ENCODE assay signal across 8 mouse cellular contexts in genomic region chr15:80256656-80257601, GRCm38 (mm10). TPM values are rescaled to one million over a fixed set of nuclear protein-coding genes. Genes with fewer than 3 reads are reported as not detected.
A peak's percentile ranks its signal among the peaks of the same experiment; 100 is the strongest.
DNase-seq lines count a peak whose midpoint lies in the region; ATAC-seq and TF ChIP-seq lines count a peak whose summit lies in the region.

No protein-coding gene starts in this region.

- H3K9ac ChIP-seq in liver, adult 2 months (ENCODE audit: low read depth, low read length): peak overlapping the region; percentile 98
- peak overlapping the region; percentile 100 for H3K9ac ChIP-seq in neural tube, embryonic 13.5 days

- DNase-seq in liver, adult 2 months (ENCODE audit: extremely low read depth, low read depth, low spot score): no peak
- no peak for DNase-seq in liver
- peak; percentile 34 for DNase-seq in induced T-regulatory cell, adult 2 months (ENCODE audit: low read depth)
- DNase-seq in layer of hippocampus, adult 9-10 months (ENCODE audit: low spot score): no peak
- DNase-seq in left cerebral cortex, postnatal 25 days (ENCODE audit: low spot score in 2 of 2): no peak

- H3K4me2 ChIP-seq in neural tube, embryonic 13.5 days: peak overlapping the region; percentile 100

- no peak for TF ChIP-seq CTCF in liver, adult 2 months (IDR thresholded peaks at IDR 0.05; ENCODE audit: low read depth, low read length)
- no peak for TF ChIP-seq CTCF in cortical plate, adult 2 months (IDR thresholded peaks at IDR 0.05; ENCODE audit: extremely low read depth, insufficient read depth, low read length)

- no peaks in the 10 kb centered on the region for H3K9me3 ChIP-seq in neural tube, embryonic 13.5 days

- H3K4me3 ChIP-seq in liver, adult 2 months (ENCODE audit: insufficient read depth, low read depth, low read length): peak overlapping the region; percentile 85
- peak overlapping the region; percentile 80 for H3K4me3 ChIP-seq in cortical plate, adult 2 months (ENCODE audit: insufficient read depth, low read length)
- H3K4me3 ChIP-seq in neural tube, embryonic 13.5 days: peak overlapping the region; percentile 100

- intact Hi-C loops in left cerebral cortex, postnatal 25 days (cut with DNase I): no loop called here

- 25% methylated on average over 12 of the region's 12 CpGs for WGBS in liver, adult 2 months
- WGBS in neural tube, embryonic 13.5 days: 71% methylated on average over 12 of the region's 12 CpGs

- no peak for TF ChIP-seq POLR2A in liver, adult 2 months (IDR thresholded peaks at IDR 0.05; ENCODE audit: extremely low read depth, insufficient read depth, low read length)
- peak; percentile 23; the same call in 1 of the 2 replicates for TF ChIP-seq POLR2A in cortical plate, adult 2 months (IDR thresholded peaks at IDR 0.05; ENCODE audit: extremely low read depth, insufficient read depth, low read length)

- H3K36me3 ChIP-seq in liver, adult 2 months (ENCODE audit: control insufficient read depth, insufficient read depth, low read length): peaks cover 18% of the 10 kb centered on the region
- peaks cover 52% of the 10 kb centered on the region for H3K36me3 ChIP-seq in neural tube, embryonic 13.5 days

- H3K4me1 ChIP-seq in liver, adult 2 months (ENCODE audit: control insufficient read depth, insufficient read depth, low read length): peaks cover 15% of the 10 kb centered on the region
- no peaks in the 10 kb centered on the region; the same call in 1 of the 2 replicates for H3K4me1 ChIP-seq in cortical plate, adult 2 months (ENCODE audit: control insufficient read depth, insufficient read depth, low read length)
- peaks cover 37% of the 10 kb centered on the region for H3K4me1 ChIP-seq in neural tube, embryonic 13.5 days (replicated peaks)

- no peak for ATAC-seq in neural tube, embryonic 13.5 days (ENCODE audit: low read depth)
- no peak for ATAC-seq in erythroid progenitor cell, adult 5-6 weeks (replicated peaks; ENCODE audit: low FRiP score, poor library complexity, severe bottlenecking)

- peak overlapping the region; percentile 96 for H3K27ac ChIP-seq in liver, adult 2 months (replicated peaks; ENCODE audit: insufficient read depth, low read depth, low read length)
- no peak overlapping the region for H3K27ac ChIP-seq in cortical plate, adult 2 months (ENCODE audit: insufficient read depth, low read length)
- peak overlapping the region; percentile 99 for H3K27ac ChIP-seq in neural tube, embryonic 13.5 days (replicated peaks)

- H3K79me2 ChIP-seq in liver, adult 2 months (ENCODE audit: control insufficient read depth, insufficient read depth, low read length): peaks cover 12% of the 10 kb centered on the region; the same call in 1 of the 2 replicates

- no peaks in the 10 kb centered on the region for H3K27me3 ChIP-seq in liver, adult 2 months (ENCODE audit: control insufficient read depth, insufficient read depth, low read length)
- H3K27me3 ChIP-seq in neural tube, embryonic 13.5 days: no peaks in the 10 kb centered on the region

RNA-seq across cellular contexts. Expression of gene Atf4, which starts 1.9 kb away (rescaled TPM):
- 50.0 and 55.1 TPM in 2 replicates for total RNA-seq in liver, adult 2 months (2014; rRNA removed)
- 88.8 and 130 TPM in 2 replicates for polyA plus RNA-seq in liver, adult 2 months (2012; rRNA removed)
- polyA plus RNA-seq in cortical plate, adult 2 months (2012; rRNA removed): 178 and 198 TPM in 2 replicates
- 114 TPM in 2 replicates for polyA plus RNA-seq in neural tube, embryonic 13.5 days (2015; fragmentation: Nextera tagmentation; extraction: Ambion mirVana)
- total RNA-seq in erythroid progenitor cell, adult 5-6 weeks (2015; ENCODE audit: low replicate concordance): 287 and 355 TPM in 2 replicates
- 402 and 410 TPM in 2 replicates for total RNA-seq in erythroid progenitor cell, adult 5-6 weeks (2017; ENCODE audit: low replicate concordance)
- total RNA-seq in left cerebral cortex, postnatal 25 days (2021): 100 to 1,000 TPM; 104 to 111 TPM

RNA-seq across cellular contexts. Expression of gene Rps19bp1, which starts 7.2 kb away (rescaled TPM):
- 8.3 and 12.3 TPM in 2 replicates for total RNA-seq in liver, adult 2 months (2014; rRNA removed)
- polyA plus RNA-seq in liver, adult 2 months (2012; rRNA removed): 17.0 and 19.1 TPM in 2 replicates
- 41.5 and 42.3 TPM in 2 replicates for polyA plus RNA-seq in cortical plate, adult 2 months (2012; rRNA removed)
- polyA plus RNA-seq in neural tube, embryonic 13.5 days (2015; fragmentation: Nextera tagmentation; extraction: Ambion mirVana): 65.2 and 74.2 TPM in 2 replicates
- 13.8 and 15.5 TPM in 2 replicates for total RNA-seq in erythroid progenitor cell, adult 5-6 weeks (2015; ENCODE audit: low replicate concordance)
- total RNA-seq in erythroid progenitor cell, adult 5-6 weeks (2017; ENCODE audit: low replicate concordance): 3.8 and 11.3 TPM in 2 replicates
- 10 to 100 TPM; 38.8 to 41.4 TPM for total RNA-seq in left cerebral cortex, postnatal 25 days (2021)

RNA-seq across cellular contexts. Expression of gene AC140267.1, which starts 21.3 kb away (rescaled TPM):
- not detected in 2 replicates for total RNA-seq in liver, adult 2 months (2014; rRNA removed)
- polyA plus RNA-seq in liver, adult 2 months (2012; rRNA removed): not detected in 2 replicates
- not detected in 2 replicates for polyA plus RNA-seq in cortical plate, adult 2 months (2012; rRNA removed)
- polyA plus RNA-seq in neural tube, embryonic 13.5 days (2015; fragmentation: Nextera tagmentation; extraction: Ambion mirVana): 3.7 TPM in 1 of 2 replicates, not detected in the other
- total RNA-seq in erythroid progenitor cell, adult 5-6 weeks (2015; ENCODE audit: low replicate concordance): 43.2 TPM in 1 of 2 replicates, not detected in the other
- not detected in 2 replicates for total RNA-seq in erythroid progenitor cell, adult 5-6 weeks (2017; ENCODE audit: low replicate concordance)
- 1 to 10 TPM; 8.8 to 10.0 TPM for total RNA-seq in left cerebral cortex, postnatal 25 days (2021)

RNA-seq across cellular contexts. Expression of gene Mief1, which starts 23.1 kb away (rescaled TPM):
- 13.4 and 16.0 TPM in 2 replicates for total RNA-seq in liver, adult 2 months (2014; rRNA removed)
- 12.8 and 17.1 TPM in 2 replicates for polyA plus RNA-seq in liver, adult 2 months (2012; rRNA removed)
- 14.9 and 15.1 TPM in 2 replicates for polyA plus RNA-seq in cortical plate, adult 2 months (2012; rRNA removed)
- 37.8 and 39.1 TPM in 2 replicates for polyA plus RNA-seq in neural tube, embryonic 13.5 days (2015; fragmentation: Nextera tagmentation; extraction: Ambion mirVana)
- total RNA-seq in erythroid progenitor cell, adult 5-6 weeks (2015; ENCODE audit: low replicate concordance): 15.5 and 18.9 TPM in 2 replicates
- total RNA-seq in erythroid progenitor cell, adult 5-6 weeks (2017; ENCODE audit: low replicate concordance): 18.1 and 23.0 TPM in 2 replicates
- total RNA-seq in left cerebral cortex, postnatal 25 days (2021): 10 to 100 TPM; 32.4 to 35.5 TPM

RNA-seq across cellular contexts. Expression of gene Cacna1i, which starts 30.1 kb away (rescaled TPM):
- under 0.01 and 0.13 TPM in 2 replicates for total RNA-seq in liver, adult 2 months (2014; rRNA removed)
- 0.02 and 0.09 TPM in 2 replicates for polyA plus RNA-seq in liver, adult 2 months (2012; rRNA removed)
- 32.0 and 36.5 TPM in 2 replicates for polyA plus RNA-seq in cortical plate, adult 2 months (2012; rRNA removed)
- 0.23 and 0.24 TPM in 2 replicates for polyA plus RNA-seq in neural tube, embryonic 13.5 days (2015; fragmentation: Nextera tagmentation; extraction: Ambion mirVana)
- not detected in 2 replicates for total RNA-seq in erythroid progenitor cell, adult 5-6 weeks (2015; ENCODE audit: low replicate concordance)
- total RNA-seq in erythroid progenitor cell, adult 5-6 weeks (2017; ENCODE audit: low replicate concordance): not detected in 2 replicates
- total RNA-seq in left cerebral cortex, postnatal 25 days (2021): 10 to 100 TPM; 77.1 to 79.3 TPM
